Mouse (Mus musculus) CH12.LX (cell line): ENCODE measurements around the gene Prkar1b. TPM values are rescaled to one million over a fixed set of nuclear protein-coding genes. Genes with fewer than 3 reads are reported as not detected.
A peak's percentile ranks its signal among the peaks of the same experiment; 100 is the strongest.

Experiments
- DNase-seq: peaks from one replicate; pipeline ENCODE4 v3.0.0-alpha.2; 2013; ENCODE audit errors: extremely low read depth
- H3K27ac ChIP-seq: 2 replicates; pipeline ENCODE4 v1.5.1; 2012; ENCODE audit warnings: low read depth, mild to moderate bottlenecking, control low read depth, moderate library complexity; ENCODE audit not compliant: insufficient read depth
- H3K27me3 ChIP-seq: replicated peaks from 2 replicates; pipeline ENCODE3; 2012; ENCODE audit warnings: inconsistent platforms
- H3K36me3 ChIP-seq, 2 experiments: replicated peaks in 1 of 2; 2 replicates each; pipeline versions ENCODE3 to v1.6.1; 2012; ENCODE audit warnings: inconsistent platforms in 1 of 2, low read length in 1 of 2, mild to moderate bottlenecking in 1 of 2, mixed read lengths in 1 of 2, moderate library complexity in 1 of 2; ENCODE audit not compliant: control insufficient read depth in 1 of 2, insufficient read depth in 1 of 2
- H3K4me1 ChIP-seq, 2 experiments: 2 replicates each; pipeline ENCODE4 v1.6.1; 2012; ENCODE audit warnings: inconsistent platforms in 1 of 2, moderate library complexity in 1 of 2; ENCODE audit not compliant: insufficient read depth in 2 of 2, control insufficient read depth in 1 of 2
- H3K4me2 ChIP-seq: 2 replicates; pipeline ENCODE4 v1.6.1; 2012; ENCODE audit warnings: low read depth, mild to moderate bottlenecking, control low read depth; ENCODE audit not compliant: poor library complexity, insufficient read depth, severe bottlenecking
- H3K4me3 ChIP-seq, 3 experiments: fragments of 150-350 bp in 1 of 3; sonication (generic) in 1 of 3; replicated peaks in 1 of 3; 2 replicates each; pipeline versions ENCODE3 to v1.5.1; 2011 to 2012; ENCODE audit warnings: low read depth in 2 of 3, low read length in 2 of 3, mild to moderate bottlenecking in 2 of 3, moderate library complexity in 2 of 3, control low read depth in 1 of 3, improper control_type of control experiment in 1 of 3, inconsistent platforms in 1 of 3, mixed read lengths in 1 of 3; ENCODE audit not compliant: poor library complexity in 1 of 3
- H3K79me2 ChIP-seq: replicated peaks from 2 replicates; pipeline ENCODE4 v1.6.1; 2012; ENCODE audit warnings: mild to moderate bottlenecking, moderate library complexity; ENCODE audit not compliant: control insufficient read depth, poor library complexity, insufficient read depth, severe bottlenecking; ENCODE audit errors: extremely low read depth
- H3K9ac ChIP-seq: 2 replicates; pipeline ENCODE4 v1.6.1; 2012; ENCODE audit warnings: low read depth, mild to moderate bottlenecking, control low read depth, moderate library complexity; ENCODE audit not compliant: insufficient read depth
- H3K9me3 ChIP-seq: replicated peaks from 2 replicates; pipeline ENCODE3; 2012; ENCODE audit warnings: low read length, inconsistent platforms, mixed read lengths
- BHLHE40 ChIP-seq: IDR thresholded peaks from 2 replicates; pipeline ENCODE4 v1.6.1; 2011; ENCODE audit warnings: mild to moderate bottlenecking, low read depth, low read length, improper control_type of control experiment
- CHD1 ChIP-seq: IDR thresholded peaks from 2 replicates; pipeline ENCODE4 v1.6.1; 2012; ENCODE audit warnings: low read depth, low read length, improper control_type of control experiment, inconsistent platforms
- CHD2 ChIP-seq: IDR thresholded peaks from 2 replicates; pipeline ENCODE4 v1.6.1; 2011; ENCODE audit warnings: low read length, improper control_type of control experiment
- CTCF ChIP-seq, 2 experiments: IDR thresholded peaks in 1 of 2; conservative IDR thresholded peaks in 1 of 2; 2 replicates each; pipeline ENCODE4 v1.5.1; 2011 to 2012; ENCODE audit warnings: low read depth in 2 of 2, low read length in 2 of 2, improper control_type of control experiment in 1 of 2, inconsistent platforms in 1 of 2, mild to moderate bottlenecking in 1 of 2, moderate library complexity in 1 of 2
- E2F4 ChIP-seq: IDR thresholded peaks from 2 replicates; pipeline ENCODE4 v1.6.1; 2011; ENCODE audit warnings: low read depth, low read length, improper control_type of control experiment; ENCODE audit not compliant: insufficient replicate concordance
- EP300 ChIP-seq: IDR thresholded peaks from 2 replicates; pipeline ENCODE4 v1.6.1; 2011; ENCODE audit warnings: low read length, improper control_type of control experiment
- ETS1 ChIP-seq: conservative IDR thresholded peaks from 2 replicates; pipeline ENCODE4 v1.6.1; 2012; ENCODE audit warnings: low read depth, mild to moderate bottlenecking, inconsistent platforms, low read length, improper control_type of control experiment, moderate library complexity
- GABPA ChIP-seq: IDR thresholded peaks from 2 replicates; pipeline ENCODE4 v1.6.1; 2012; ENCODE audit warnings: low read depth, low read length, improper control_type of control experiment, inconsistent platforms; ENCODE audit not compliant: insufficient replicate concordance
- HCFC1 ChIP-seq: IDR thresholded peaks from 2 replicates; pipeline ENCODE4 v1.6.1; 2012; ENCODE audit warnings: low read depth, mild to moderate bottlenecking, inconsistent platforms, low read length, improper control_type of control experiment
- IRF4 ChIP-seq: IDR thresholded peaks from 2 replicates; pipeline ENCODE4 v1.6.1; 2014; ENCODE audit warnings: low read depth, mild to moderate bottlenecking, inconsistent platforms, low read length, improper control_type of control experiment
- JUN ChIP-seq: IDR thresholded peaks from 2 replicates; pipeline ENCODE4 v1.6.1; 2011; ENCODE audit warnings: low read depth, mild to moderate bottlenecking, low read length, improper control_type of control experiment, moderate library complexity; ENCODE audit not compliant: insufficient read depth
- JUND ChIP-seq: conservative IDR thresholded peaks from 2 replicates; pipeline ENCODE4 v1.6.1; 2011; ENCODE audit warnings: low read depth, low read length, improper control_type of control experiment
- KAT2A ChIP-seq: IDR thresholded peaks from 2 replicates; pipeline ENCODE4 v1.6.1; 2012; ENCODE audit warnings: low read length, improper control_type of control experiment, inconsistent platforms; ENCODE audit not compliant: insufficient replicate concordance
- MAFK ChIP-seq: IDR thresholded peaks from 2 replicates; pipeline ENCODE4 v1.6.1; 2011; ENCODE audit warnings: low read length, improper control_type of control experiment; ENCODE audit not compliant: insufficient replicate concordance
- MAX ChIP-seq: IDR thresholded peaks from 2 replicates; pipeline ENCODE4 v1.6.1; 2011; ENCODE audit warnings: low read length, improper control_type of control experiment
- MAZ ChIP-seq: IDR thresholded peaks from 2 replicates; pipeline ENCODE4 v1.6.1; 2012; ENCODE audit warnings: low read depth, mild to moderate bottlenecking, inconsistent platforms, low read length, improper control_type of control experiment, moderate library complexity
- MEF2A ChIP-seq: IDR thresholded peaks from 2 replicates; pipeline ENCODE4 v1.6.1; 2014; ENCODE audit warnings: low read depth, mild to moderate bottlenecking, inconsistent platforms, low read length, improper control_type of control experiment, borderline replicate concordance
- MYC ChIP-seq: IDR thresholded peaks from 2 replicates; pipeline ENCODE4 v1.6.1; 2011; ENCODE audit warnings: low read depth, mild to moderate bottlenecking, improper control_type of control experiment, low read length
- NELFE ChIP-seq: IDR thresholded peaks from 2 replicates; pipeline ENCODE4 v1.6.1; 2011; ENCODE audit warnings: low read depth, low read length, improper control_type of control experiment
- NRF1 ChIP-seq: IDR thresholded peaks from 2 replicates; pipeline ENCODE4 v1.6.1; 2014; ENCODE audit warnings: low read depth, mild to moderate bottlenecking, inconsistent platforms, low read length, improper control_type of control experiment, moderate library complexity
- PAX5 ChIP-seq: IDR thresholded peaks from 2 replicates; pipeline ENCODE4 v1.6.1; 2012; ENCODE audit warnings: low read length, inconsistent platforms, mixed read lengths
- POLR2A ChIP-seq: IDR thresholded peaks from 2 replicates; pipeline ENCODE4 v1.6.1; 2011; ENCODE audit warnings: low read depth, mild to moderate bottlenecking, improper control_type of control experiment, low read length
- POLR2AphosphoS2 ChIP-seq: IDR thresholded peaks from 2 replicates; pipeline ENCODE4 v1.6.1; 2011; ENCODE audit warnings: low read depth, low read length, improper control_type of control experiment
- RAD21 ChIP-seq: IDR thresholded peaks from 2 replicates; pipeline ENCODE4 v1.6.1; 2011; ENCODE audit warnings: low read depth, mild to moderate bottlenecking, low read length, improper control_type of control experiment, moderate library complexity
- RCOR1 ChIP-seq: conservative IDR thresholded peaks from 2 replicates; pipeline ENCODE4 v1.6.1; 2012; ENCODE audit warnings: low read depth, mild to moderate bottlenecking, inconsistent platforms, low read length, improper control_type of control experiment
- SIN3A ChIP-seq: IDR thresholded peaks from 2 replicates; pipeline ENCODE4 v1.6.1; 2012; ENCODE audit warnings: low read length, improper control_type of control experiment, inconsistent platforms
- TBP ChIP-seq: conservative IDR thresholded peaks from 2 replicates; pipeline ENCODE4 v1.6.1; 2011; ENCODE audit warnings: low read depth, low read length, improper control_type of control experiment
- TCF12 ChIP-seq: IDR thresholded peaks from 2 replicates; pipeline ENCODE4 v1.6.1; 2014; ENCODE audit warnings: low read depth, mild to moderate bottlenecking, inconsistent platforms, low read length, improper control_type of control experiment
- UBTF ChIP-seq: IDR thresholded peaks from 2 replicates; pipeline ENCODE4 v1.6.1; 2012; ENCODE audit warnings: low read depth, mild to moderate bottlenecking, inconsistent platforms, low read length, improper control_type of control experiment, moderate library complexity
- USF2 ChIP-seq: conservative IDR thresholded peaks from 2 replicates; pipeline ENCODE4 v1.6.1; 2011; ENCODE audit warnings: low read depth, low read length, improper control_type of control experiment
- ZC3H11A ChIP-seq: IDR thresholded peaks from 2 replicates; pipeline ENCODE4 v1.6.1; 2012; ENCODE audit warnings: low read depth, mild to moderate bottlenecking, inconsistent platforms, low read length, improper control_type of control experiment
- ZKSCAN1 ChIP-seq: IDR thresholded peaks from 2 replicates; pipeline ENCODE4 v1.6.1; 2012; ENCODE audit warnings: low read depth, inconsistent platforms, low read length, improper control_type of control experiment, borderline replicate concordance
- ZMIZ1 ChIP-seq: IDR thresholded peaks from 2 replicates; pipeline ENCODE4 v1.6.1; 2012; ENCODE audit warnings: low read depth, mild to moderate bottlenecking, inconsistent platforms, low read length, improper control_type of control experiment
- dilution Hi-C: fragments of 300-500 bp; cut with MboI; formaldehyde crosslinking; loops from 2 replicates; pipeline ENCODE4 v1.14.3; 2020; ENCODE audit warnings: low sequenced_read_pairs; ENCODE audit not compliant: extremely low pct_unique_long_range_greater_than_20kb, extremely low pct_ligation_motif_present
- in situ Hi-C: fragments of 300-500 bp; cut with MboI; formaldehyde crosslinking; loops from 3 replicates; pipeline ENCODE4 v1.14.3; 2019; ENCODE audit warnings: low sequenced_read_pairs, low pct_ligation_motif_present, low pct_unique_long_range_greater_than_20kb, mixed read lengths
- polyA plus RNA-seq: library from polyadenylated mRNA; unstranded; fragments of >175 nt; gene quantifications from 2 replicates; pipeline ENCODE4 v1.2.1, GENCODE M21; 2012; ENCODE audit warnings: low read depth; ENCODE audit not compliant: insufficient read length
- total RNA-seq, 2 experiments: library from RNA; depleted of rRNA; stranded (reverse); fragments of 300-350 nt in 1 of 2; fragments of >200 nt in 1 of 2; gene quantifications; 2 replicates each; pipeline ENCODE4 v1.2.3; 2012 to 2014

The Prkar1b gene
- total and polyA plus RNA-seq, 3 experiments: not detected

- no peak for TF ChIP-seq PAX5
- TF ChIP-seq ETS1: peak; percentile 36
- TF ChIP-seq CTCF (conservative IDR thresholded peaks at IDR 0.05 in 1 of 2, IDR thresholded peaks at IDR 0.05 in 1 of 2; ENCODE audit: low read depth in 2 of 2, low read length in 2 of 2): no peak
- peak; percentile 26; the same call in 1 of the 2 replicates for TF ChIP-seq NELFE
- TF ChIP-seq MAFK: no peak
- no peak for TF ChIP-seq RCOR1
- no peak for TF ChIP-seq MEF2A
- no peak; the same call in 1 of the 2 replicates for TF ChIP-seq RAD21
- TF ChIP-seq MYC: 0 out of 2 replicates have a peak, but pooled peaks have one; percentile 21
- peak; percentile 53; the same call in 1 of the 2 replicates for TF ChIP-seq EP300
- no peak for TF ChIP-seq GABPA
- TF ChIP-seq ZMIZ1: no peak; the same call in 1 of the 2 replicates
- TF ChIP-seq IRF4: peak; percentile 28; the same call in 1 of the 2 replicates
- TF ChIP-seq KAT2A: no peak
These were observed 176.3 kb downstream of the Prkar1b start (continued) for GRCm38 (mm10) chr5:138973480-138973879.

- Histone ChIP-seq H3K27ac (peak overlapping the region; percentile 96), H3K4me1 (peaks cover 53 to 64% of the 10 kb centered on the region in 2 experiments), H3K9ac (peak overlapping the region; percentile 8; the same call in 1 of the 2 replicates), H3K9me3 (no peaks in the 10 kb centered on the region), H3K27me3 (no peaks in the 10 kb centered on the region), H3K4me3 (peak overlapping the region in 2 of 3 experiments; percentile 7 to 21), H3K4me2 (peak overlapping the region; percentile 23; the same call in 1 of the 2 replicates), H3K36me3 (peaks cover 4 to 17% of the 10 kb centered on the region in 2 experiments), H3K79me2 (no peaks in the 10 kb centered on the region)
- in situ Hi-C loops (no loop called here), dilution Hi-C loops (no loop called here)
- peak; percentile 90 for DNase-seq
- no peak for TF ChIP-seq CTCF (conservative IDR thresholded peaks at IDR 0.05 in 1 of 2, IDR thresholded peaks at IDR 0.05 in 1 of 2; ENCODE audit: low read depth in 2 of 2, low read length in 2 of 2)
- TF ChIP-seq NELFE: peak; percentile 36; the same call in 1 of the 2 replicates
- no peak for TF ChIP-seq UBTF
- TF ChIP-seq USF2: no peak
- TF ChIP-seq CHD1: 0 out of 2 replicates have a peak, but pooled peaks have one; percentile 55
- TF ChIP-seq MAX: peak; percentile 88
- peak; percentile 79 for TF ChIP-seq JUN
- peak; percentile 64; the same call in 1 of the 2 replicates for TF ChIP-seq MAFK
- TF ChIP-seq SIN3A: peak; percentile 71; the same call in 1 of the 2 replicates
- 0 out of 2 replicates have a peak, but pooled peaks have one; percentile 30 for TF ChIP-seq KAT2A
- no peak for TF ChIP-seq ZC3H11A
- peak; percentile 77 for TF ChIP-seq JUND
- peak; percentile 81 for TF ChIP-seq TCF12
- TF ChIP-seq TBP: no peak
- TF ChIP-seq HCFC1: peak; percentile 48
- TF ChIP-seq BHLHE40: peak; percentile 88
- TF ChIP-seq MAZ: peak; percentile 95
- peak; percentile 91 for TF ChIP-seq EP300
- peak; percentile 87 for TF ChIP-seq RCOR1
- TF ChIP-seq MYC: peak; percentile 80; the same call in 1 of the 2 replicates
- peak; percentile 58; the same call in 1 of the 2 replicates for TF ChIP-seq E2F4
- TF ChIP-seq ETS1: peak; percentile 92
- 0 out of 2 replicates have a peak, but pooled peaks have one; percentile 22 for TF ChIP-seq NRF1
- TF ChIP-seq RAD21: no peak; the same call in none of the 2 replicates
- peak; percentile 95 for TF ChIP-seq MEF2A
- peak; percentile 77 for TF ChIP-seq CHD2
- no peak; the same call in 1 of the 2 replicates for TF ChIP-seq POLR2A
- no peak for TF ChIP-seq ZKSCAN1
- TF ChIP-seq POLR2AphosphoS2: no peak
- TF ChIP-seq GABPA: no peak
- TF ChIP-seq IRF4: peak; percentile 85
These were observed 178.4 kb downstream of the Prkar1b start for GRCm38 (mm10) chr5:138971405-138971804.
